Mouse (Mus musculus): Measurements from ENCODE around the gene Tm9sf2. TPM values are rescaled to one million over a fixed set of nuclear protein-coding genes. Genes with fewer than 3 reads are reported as not detected.
"Not testable (repeated sequence)": the region's sequence is repeated elsewhere in the genome, so short reads cannot be mapped to it uniquely, and the experiment has no call there.

Tm9sf2 gene
- 121 and 127 TPM in 2 replicates for polyA plus RNA-seq (2015; fragmentation: Nextera tagmentation; extraction: Ambion mirVana)

DNA sequence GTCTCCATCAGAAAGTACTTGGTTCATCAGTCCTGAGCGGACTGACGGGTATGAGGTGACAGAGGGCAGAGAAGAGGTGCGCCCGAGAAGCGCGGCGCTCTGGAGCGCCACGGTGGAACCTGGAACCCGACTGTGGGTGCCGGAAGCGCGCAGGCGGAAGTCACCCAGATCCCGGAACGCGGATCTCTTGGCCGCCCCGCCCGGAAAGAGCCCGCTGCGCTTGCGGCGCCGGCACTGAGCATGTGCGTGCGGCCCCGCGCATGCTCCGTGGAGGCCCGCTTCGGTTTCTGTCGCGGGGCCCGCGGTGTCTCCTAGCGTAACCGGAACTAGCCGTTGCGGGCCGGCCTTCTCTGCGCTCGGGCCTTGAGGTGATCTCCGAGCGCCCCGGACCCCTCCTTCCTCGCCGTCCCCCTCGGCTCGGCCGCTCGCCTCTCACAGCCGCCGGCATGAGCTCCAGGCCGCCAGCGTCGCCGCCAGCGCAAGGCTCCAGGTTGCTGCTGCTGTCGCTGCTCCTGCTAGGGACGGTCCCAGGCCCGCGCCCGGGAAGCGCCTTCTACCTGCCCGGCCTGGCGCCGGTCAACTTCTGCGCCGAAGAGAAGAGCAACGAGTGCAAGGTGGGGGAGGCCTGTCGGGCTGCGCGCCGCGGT is at the start of gene Tm9sf2:
Tm9sf2 (plus strand) TSS at position 217 of the 647 bp plus-strand sequence.
- Histone ChIP-seq H3K27me3 (no peaks in the 10 kb centered on the region), H3K9ac (peak within 1 kb of the TSS; percentile 96), H3K4me1 (replicated peaks) (peaks cover 50% of the 10 kb centered on the region), H3K36me3 (peaks cover 10% of the 10 kb centered on the region; the same call in 1 of the 2 replicates), H3K4me2 (peak within 1 kb of the TSS; percentile 86), H3K4me3 (peak within 1 kb of the TSS; percentile 99), H3K27ac (replicated peaks) (peak within 1 kb of the TSS; percentile 95), H3K9me3 (no peaks in the 10 kb centered on the region)
- under 1% methylated on average over 75 of the region's 76 CpGs for WGBS
- peak; percentile 93 for ATAC-seq (ENCODE audit: low read depth)

- Histone ChIP-seq H3K9ac (no peak overlapping the region), H3K27ac (replicated peaks) (no peak overlapping the region), H3K4me1 (replicated peaks) (no peaks in the 10 kb centered on the region), H3K27me3 (no peaks in the 10 kb centered on the region), H3K9me3 (no peaks in the 10 kb centered on the region), H3K36me3 (no peaks in the 10 kb centered on the region), H3K4me3 (no peak overlapping the region), H3K4me2 (no peak overlapping the region)
- 45% methylated on average over 2 of the region's 2 CpGs for WGBS
- ATAC-seq (ENCODE audit: low read depth) = no peak
Measured at GRCm38 (mm10) chr14:122057941-122058346, 48.9 kb upstream of the Tm9sf2 start.

DNA sequence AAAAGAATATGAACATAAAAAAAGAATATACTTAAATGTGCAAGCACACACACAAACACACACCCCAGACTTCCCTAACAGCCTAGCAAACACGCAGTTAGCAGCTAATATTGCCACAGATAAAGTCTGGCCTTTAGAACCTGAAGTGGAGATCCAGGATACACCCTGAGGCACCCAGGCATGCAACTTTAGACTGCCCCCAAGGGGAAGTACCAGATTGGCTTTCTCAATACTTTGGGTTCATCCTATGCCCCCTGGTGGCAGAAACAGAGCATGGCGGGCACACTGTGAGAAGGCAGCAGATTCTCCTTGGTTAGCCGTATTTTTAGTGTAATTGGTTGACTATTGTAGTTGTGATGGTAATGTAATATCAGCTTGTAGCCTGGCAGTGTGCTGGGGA is 46.2 kb upstream of the Tm9sf2 start:
- no peaks in the 10 kb centered on the region for H3K36me3 ChIP-seq
- no peaks in the 10 kb centered on the region for H3K27me3 ChIP-seq
- no peaks in the 10 kb centered on the region for H3K4me1 ChIP-seq (replicated peaks)
- no peak overlapping the region for H3K9ac ChIP-seq
- H3K27ac ChIP-seq (replicated peaks) = no peak overlapping the region
- WGBS = 11% methylated on average over 3 of the region's 3 CpGs
- no peak overlapping the region for H3K4me2 ChIP-seq
- H3K9me3 ChIP-seq = no peaks in the 10 kb centered on the region
- peak; percentile 40; the same call in 1 of the 2 replicates for ATAC-seq (ENCODE audit: low read depth)
- no peak overlapping the region for H3K4me3 ChIP-seq

DNA sequence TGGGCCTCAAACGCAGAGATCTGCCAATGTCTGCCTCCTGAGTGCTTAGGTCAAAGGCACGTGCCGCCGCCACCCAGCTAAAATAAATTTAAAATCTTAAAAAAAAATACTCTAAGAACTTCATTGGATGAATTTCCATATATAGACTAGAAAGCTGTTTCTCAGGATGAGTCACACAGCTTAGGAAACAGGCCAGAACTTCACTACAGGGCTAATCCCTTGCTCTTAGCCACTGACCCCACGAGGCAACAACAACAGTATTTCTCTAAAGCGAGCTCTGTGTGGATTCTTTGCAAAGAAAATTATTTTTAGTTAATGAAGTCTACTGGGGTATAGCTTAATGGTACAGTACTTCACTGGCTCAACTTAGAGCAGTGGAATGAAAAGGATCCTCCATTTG is 45.5 kb upstream of the Tm9sf2 start:
- Histone ChIP-seq H3K36me3 (no peaks in the 10 kb centered on the region), H3K4me3 (no peak overlapping the region), H3K4me2 (no peak overlapping the region), H3K9ac (no peak overlapping the region), H3K9me3 (no peaks in the 10 kb centered on the region), H3K27ac (replicated peaks) (no peak overlapping the region), H3K27me3 (no peaks in the 10 kb centered on the region), H3K4me1 (replicated peaks) (no peaks in the 10 kb centered on the region)
- 92% methylated on average over 6 of the region's 6 CpGs for WGBS
- no peak for ATAC-seq (ENCODE audit: low read depth)

DNA sequence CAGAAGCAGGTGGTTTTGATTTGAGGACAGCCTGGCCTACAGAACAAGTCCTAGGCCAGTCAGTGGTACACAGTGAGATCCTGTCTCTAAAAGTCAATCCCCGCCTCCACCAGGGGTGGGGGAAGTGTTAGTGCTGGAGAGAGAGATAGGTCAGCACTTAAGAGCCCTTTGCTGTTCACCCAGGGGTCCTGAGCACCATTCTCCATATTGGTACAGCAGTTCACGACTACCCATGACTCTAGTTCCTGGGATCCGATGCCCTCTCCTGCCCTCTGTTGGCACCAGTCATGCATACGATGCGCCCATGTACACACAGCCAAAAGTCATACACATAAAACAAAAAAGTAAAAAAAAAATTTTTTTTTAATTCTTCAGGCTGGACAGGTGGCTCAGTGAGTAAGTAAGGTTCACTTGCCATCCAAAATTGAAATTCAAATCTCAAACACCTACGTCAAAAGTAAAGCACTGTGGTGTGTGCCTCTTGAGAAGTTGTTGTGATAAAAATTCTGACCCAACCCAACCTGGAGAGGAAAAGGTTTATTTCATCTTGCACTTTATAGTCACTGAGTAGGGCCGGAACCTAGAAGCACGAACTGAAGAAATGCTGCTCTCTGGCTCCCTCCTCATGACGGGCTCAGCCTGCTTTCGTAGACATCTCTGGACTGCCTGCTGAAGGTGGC is 44.3 kb upstream of the Tm9sf2 start:
- Histone ChIP-seq H3K9me3 (no peaks in the 10 kb centered on the region), H3K27ac (replicated peaks) (no peak overlapping the region), H3K4me2 (no peak overlapping the region), H3K4me3 (no peak overlapping the region), H3K4me1 (replicated peaks) (no peaks in the 10 kb centered on the region), H3K9ac (no peak overlapping the region), H3K27me3 (no peaks in the 10 kb centered on the region), H3K36me3 (no peaks in the 10 kb centered on the region)
- no peak for ATAC-seq (ENCODE audit: low read depth)
- 85% methylated on average over 10 of the region's 10 CpGs for WGBS

DNA sequence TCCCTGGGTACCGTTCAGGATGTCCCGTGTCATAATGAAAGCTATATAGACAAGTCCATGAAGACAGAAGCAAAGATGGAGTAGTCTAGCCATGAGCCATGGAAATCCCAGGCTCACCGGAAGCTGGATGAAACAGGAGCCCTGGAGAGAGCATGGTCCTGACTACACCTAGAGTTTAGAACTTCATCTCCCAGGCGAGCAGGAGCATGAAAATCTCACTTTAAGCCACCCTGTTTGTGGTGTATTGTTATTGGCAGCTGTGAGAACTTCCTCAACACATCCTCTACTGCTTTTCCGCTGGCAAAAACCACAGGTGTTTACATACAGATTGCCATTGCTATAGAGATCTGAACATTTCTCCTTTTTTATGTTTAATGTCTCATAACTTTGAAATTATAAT is 43.2 kb upstream of the Tm9sf2 start:
- no peak for ATAC-seq (ENCODE audit: low read depth)
- Histone ChIP-seq H3K27ac (replicated peaks) (no peak overlapping the region), H3K4me2 (no peak overlapping the region), H3K36me3 (no peaks in the 10 kb centered on the region), H3K4me3 (no peak overlapping the region), H3K4me1 (replicated peaks) (no peaks in the 10 kb centered on the region), H3K27me3 (no peaks in the 10 kb centered on the region), H3K9me3 (no peaks in the 10 kb centered on the region), H3K9ac (no peak overlapping the region)
- WGBS = 64% methylated on average over 5 of the region's 5 CpGs

- Histone ChIP-seq H3K9me3 (no peaks in the 10 kb centered on the region), H3K27ac (replicated peaks) (no peak overlapping the region), H3K27me3 (no peaks in the 10 kb centered on the region), H3K36me3 (no peaks in the 10 kb centered on the region), H3K4me3 (no peak overlapping the region), H3K9ac (no peak overlapping the region), H3K4me2 (no peak overlapping the region), H3K4me1 (replicated peaks) (no peaks in the 10 kb centered on the region)
- ATAC-seq (ENCODE audit: low read depth) = no peak
- WGBS = 8% methylated on average over 2 of the region's 2 CpGs
Measured at GRCm38 (mm10) chr14:122064519-122064918, 42.3 kb upstream of the Tm9sf2 start.

DNA sequence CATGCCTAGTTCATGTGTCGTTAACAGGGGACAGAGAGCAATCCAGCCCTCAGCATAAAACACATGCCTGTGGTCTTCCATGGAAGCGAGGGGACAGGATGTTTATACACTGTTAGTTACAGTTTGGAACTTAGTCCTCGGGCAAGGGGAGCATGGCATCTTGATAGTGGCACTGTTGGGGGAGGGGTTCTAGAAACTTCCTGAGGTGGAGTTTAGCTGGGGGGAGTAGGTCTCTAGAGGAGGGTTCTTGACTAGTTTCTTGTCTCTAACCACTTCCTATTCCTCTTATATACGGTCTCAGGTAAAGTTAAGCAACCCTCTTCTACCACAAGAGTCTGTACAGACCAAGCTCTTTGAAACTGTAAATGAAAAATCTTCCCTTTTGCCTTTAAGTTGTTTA is 40.6 kb upstream of the Tm9sf2 start:
- Histone ChIP-seq H3K4me1 (replicated peaks) (no peaks in the 10 kb centered on the region), H3K27me3 (no peaks in the 10 kb centered on the region), H3K9me3 (no peaks in the 10 kb centered on the region), H3K36me3 (no peaks in the 10 kb centered on the region), H3K4me2 (no peak overlapping the region), H3K27ac (replicated peaks) (no peak overlapping the region), H3K9ac (no peak overlapping the region), H3K4me3 (no peak overlapping the region)
- WGBS = 81% methylated on average over 4 of the region's 4 CpGs
- no peak for ATAC-seq (ENCODE audit: low read depth)

DNA sequence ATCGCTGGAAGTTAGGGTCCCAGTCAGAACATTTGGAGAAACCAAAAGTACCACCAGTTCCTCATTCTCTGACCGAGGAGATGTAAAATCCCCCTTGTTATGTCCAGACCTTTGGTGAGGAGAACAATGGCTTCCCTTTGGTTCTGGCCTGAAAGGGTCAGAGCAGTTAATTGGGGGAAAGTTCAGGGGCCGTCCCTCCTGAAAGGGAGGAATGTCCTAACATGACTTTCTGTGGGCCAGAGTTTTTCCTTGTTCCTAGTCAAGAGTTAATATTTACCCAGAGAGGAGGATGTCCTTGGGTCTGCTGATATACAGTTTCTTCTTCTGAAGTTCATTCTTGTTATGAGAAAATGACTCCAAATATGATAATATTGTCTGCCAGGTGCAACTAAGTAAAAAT is 38.8 kb upstream of the Tm9sf2 start:
- WGBS = 20% methylated on average over 3 of the region's 3 CpGs
- ATAC-seq (ENCODE audit: low read depth); H3K9ac ChIP-seq; H3K4me1 ChIP-seq (replicated peaks); H3K27me3 ChIP-seq; H3K4me3 ChIP-seq; H3K4me2 ChIP-seq; H3K9me3 ChIP-seq; H3K36me3 ChIP-seq; H3K27ac ChIP-seq (replicated peaks): not testable (repeated sequence)

GRCm38 (mm10) chr14:122068801-122069695 is 37.8 kb upstream of the Tm9sf2 start:
- H3K9ac ChIP-seq = no peak overlapping the region
- no peaks in the 10 kb centered on the region for H3K27me3 ChIP-seq
- ATAC-seq (ENCODE audit: low read depth) = no peak
- 61% methylated on average over 11 of the region's 11 CpGs for WGBS
- H3K4me1 ChIP-seq (replicated peaks) = no peaks in the 10 kb centered on the region
- H3K4me3 ChIP-seq = no peak overlapping the region
- H3K9me3 ChIP-seq = no peaks in the 10 kb centered on the region
- no peak overlapping the region for H3K4me2 ChIP-seq
- H3K27ac ChIP-seq (replicated peaks) = no peak overlapping the region
- no peaks in the 10 kb centered on the region for H3K36me3 ChIP-seq

GRCm38 (mm10) chr14:122069948-122070347 is 36.9 kb upstream of the Tm9sf2 start:
- no peaks in the 10 kb centered on the region for H3K4me1 ChIP-seq (replicated peaks)
- no peak overlapping the region for H3K9ac ChIP-seq
- ATAC-seq (ENCODE audit: low read depth) = no peak
- no peaks in the 10 kb centered on the region for H3K36me3 ChIP-seq
- no peak overlapping the region for H3K4me2 ChIP-seq
- no peak overlapping the region for H3K4me3 ChIP-seq
- no peak overlapping the region for H3K27ac ChIP-seq (replicated peaks)
- no peaks in the 10 kb centered on the region for H3K9me3 ChIP-seq
- H3K27me3 ChIP-seq = no peaks in the 10 kb centered on the region
- WGBS = 85% methylated on average over 3 of the region's 3 CpGs

DNA sequence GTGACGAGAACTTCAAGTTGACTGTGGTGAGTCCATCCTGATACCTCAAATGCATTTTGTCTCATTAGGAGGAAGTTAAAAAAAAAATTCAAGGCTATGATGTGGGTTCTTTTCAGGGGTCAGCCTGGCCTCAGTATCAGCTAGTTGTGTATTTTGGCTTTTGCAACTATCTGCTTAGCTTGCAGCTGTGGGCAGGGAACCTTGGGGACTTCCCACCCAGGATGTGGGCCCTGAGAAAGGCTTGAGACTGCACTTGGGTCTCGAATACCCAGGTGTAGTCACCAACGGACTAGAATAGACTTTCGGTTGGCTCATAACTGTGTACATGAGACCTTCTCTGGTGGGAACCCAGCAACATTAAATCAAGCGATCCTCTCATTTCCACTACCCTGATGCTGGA is 33.4 kb upstream of the Tm9sf2 start:
- no peaks in the 10 kb centered on the region for H3K9me3 ChIP-seq
- H3K4me1 ChIP-seq (replicated peaks) = no peaks in the 10 kb centered on the region
- H3K9ac ChIP-seq = no peak overlapping the region
- no peak overlapping the region for H3K27ac ChIP-seq (replicated peaks)
- H3K27me3 ChIP-seq = no peaks in the 10 kb centered on the region
- 89% methylated on average over 5 of the region's 5 CpGs for whole genome bisulfite sequencing
- no peak for ATAC-seq (ENCODE audit: low read depth)
- no peaks in the 10 kb centered on the region for H3K36me3 ChIP-seq
- no peak overlapping the region for H3K4me2 ChIP-seq
- H3K4me3 ChIP-seq = no peak overlapping the region

All from neural tube, embryonic 13.5 days (tissue).